Mouse (Mus musculus) kidney, postnatal 0 days (tissue): ENCODE results near the gene Pqlc2. TPM values are rescaled to one million over a fixed set of nuclear protein-coding genes. Genes with fewer than 3 reads are reported as not detected.

Experiments used
- ATAC-seq: fragments of 200-750 bp; cut with Nextera tagmentation; replicated peaks from 2 replicates; pipeline ENCODE4 v1.8.0; 2017; ENCODE audit warnings: low read depth, moderate number of reproducible peaks, moderate TSS enrichment, moderate library complexity; ENCODE audit not compliant: low FRiP score
- DNase-seq: peaks from one replicate; pipeline ENCODE4 v3.0.0-alpha.2; 2016; ENCODE audit warnings: low spot score
- H3K27ac ChIP-seq: fragments of 300-500 bp; sonication (generic); 2 replicates; pipeline ENCODE4 v1.5.1; 2014; ENCODE audit warnings: mild to moderate bottlenecking
- H3K27me3 ChIP-seq: fragments of 300-500 bp; sonication (generic); 2 replicates; pipeline ENCODE4 v1.6.1; 2014; ENCODE audit warnings: low read length, mixed read lengths; ENCODE audit not compliant: insufficient read depth
- H3K36me3 ChIP-seq: fragments of 300-500 bp; sonication (generic); 2 replicates; pipeline ENCODE4 v1.6.1; 2014; ENCODE audit warnings: low read length, mixed read lengths; ENCODE audit not compliant: insufficient read depth
- H3K4me1 ChIP-seq: fragments of 300-500 bp; sonication (generic); replicated peaks from 2 replicates; pipeline ENCODE4 v1.6.1; 2014; ENCODE audit warnings: antibody characterized with exemption, low read length, mixed read lengths; ENCODE audit not compliant: insufficient read depth
- H3K4me2 ChIP-seq: fragments of 300-500 bp; sonication (generic); 2 replicates; pipeline ENCODE4 v1.6.1; 2014; ENCODE audit warnings: mild to moderate bottlenecking, low read length, moderate library complexity, mixed read lengths
- H3K4me3 ChIP-seq: fragments of 300-500 bp; sonication (generic); replicated peaks from 2 replicates; pipeline ENCODE4 v1.5.1; 2014; ENCODE audit warnings: low read depth, low read length
- H3K9ac ChIP-seq: fragments of 300-500 bp; sonication (generic); 2 replicates; pipeline ENCODE4 v1.6.1; 2014; ENCODE audit warnings: low read depth, low read length
- H3K9me3 ChIP-seq: fragments of 300-500 bp; sonication (generic); replicated peaks from 2 replicates; pipeline ENCODE4 v1.6.1; 2016; ENCODE audit warnings: low read length, inconsistent platforms, mixed read lengths
- CTCF ChIP-seq: IDR thresholded peaks from 2 replicates; pipeline ENCODE4 v1.5.1; 2016; ENCODE audit warnings: antibody characterized with exemption, low read depth, mild to moderate bottlenecking, moderate library complexity
- WGBS: fragments of 180-500 bp; shearing (Covaris S2); extraction: QIAGEN DNeasy Blood & Tissue Kit; methylation state at CpG from one replicate; pipeline ENCODE4 v1.1.7; 2014; 5-methylcytosine and 5-hydroxymethylcytosine counted together
- polyA plus RNA-seq: library from polyadenylated mRNA; unstranded; fragments of >200 nt; fragmentation: Nextera tagmentation; extraction: Ambion mirVana; gene quantifications from 2 replicates; pipeline ENCODE4 v1.2.1, GENCODE M21; 2015

Pqlc2 gene
- polyA plus RNA-seq, 1 experiment from 2014 or later = 21.3 TPM

GRCm38 (mm10) chr4:139292038-139292437 lies 18.5 kb downstream of the Pqlc2 start:
- H3K27ac ChIP-seq = no peak overlapping the region

GRCm38 (mm10) chr4:139291099-139291498 lies 19.4 kb downstream of the Pqlc2 start:
- 76% methylated on average over 16 of the region's 16 CpGs for WGBS
- Histone ChIP-seq H3K27ac (no peak overlapping the region), H3K4me2 (no peak overlapping the region), H3K9ac (no peak overlapping the region), H3K4me3 (no peak overlapping the region), H3K4me1 (no peaks in the 10 kb centered on the region), H3K27me3 (no peaks in the 10 kb centered on the region), H3K36me3 (peaks cover 41% of the 10 kb centered on the region), H3K9me3 (no peaks in the 10 kb centered on the region)
- ATAC-seq (no peak), DNase-seq (no peak)
- no peak for TF ChIP-seq CTCF

More at GRCm38 (mm10) chr4:139292038-139292437, 18.5 kb downstream of the Pqlc2 start:
- no peak overlapping the region for H3K4me2 ChIP-seq
- H3K36me3 ChIP-seq = peaks cover 38% of the 10 kb centered on the region; the same call in 1 of the 2 replicates
- no peaks in the 10 kb centered on the region for H3K9me3 ChIP-seq
- H3K27me3 ChIP-seq = no peaks in the 10 kb centered on the region
- no peaks in the 10 kb centered on the region for H3K4me1 ChIP-seq
- no peak overlapping the region for H3K9ac ChIP-seq
- ATAC-seq (no peak), DNase-seq (no peak)
- TF ChIP-seq CTCF = no peak
- no peak overlapping the region for H3K4me3 ChIP-seq
- WGBS = 97% methylated on average over 5 of the region's 5 CpGs

GRCm38 (mm10) chr4:139289017-139289416 lies 21.5 kb downstream of the Pqlc2 start:
- peak; percentile 75 for TF ChIP-seq CTCF
- Histone ChIP-seq H3K36me3 (peaks cover 51% of the 10 kb centered on the region), H3K9ac (no peak overlapping the region), H3K27ac (no peak overlapping the region), H3K4me2 (no peak overlapping the region), H3K4me1 (no peaks in the 10 kb centered on the region; the same call in 1 of the 2 replicates), H3K27me3 (no peaks in the 10 kb centered on the region), H3K4me3 (no peak overlapping the region), H3K9me3 (no peaks in the 10 kb centered on the region)
- DNase-seq (peak; percentile 72), ATAC-seq (peak; percentile 23; the same call in 1 of the 2 replicates)
- WGBS = 68% methylated on average over 10 of the region's 10 CpGs

GRCm38 (mm10) chr4:139287122-139287863 lies 23.2 kb downstream of the Pqlc2 start:
- Histone ChIP-seq H3K9ac (no peak overlapping the region), H3K4me3 (no peak overlapping the region), H3K27me3 (no peaks in the 10 kb centered on the region), H3K4me1 (peaks cover 14% of the 10 kb centered on the region), H3K36me3 (peaks cover 55% of the 10 kb centered on the region), H3K9me3 (no peaks in the 10 kb centered on the region), H3K4me2 (no peak overlapping the region), H3K27ac (no peak overlapping the region)
- DNase-seq = peak; percentile 81
- WGBS = 63% methylated on average over 18 of the region's 18 CpGs
- 0 out of 2 replicates have a peak, but pooled peaks have one; percentile 12 for ATAC-seq
- TF ChIP-seq CTCF = peak; percentile 95

GRCm38 (mm10) chr4:139286234-139286633 lies 24.3 kb downstream of the Pqlc2 start:
- H3K27me3 ChIP-seq = no peaks in the 10 kb centered on the region
- no peaks in the 10 kb centered on the region for H3K9me3 ChIP-seq
- no peak overlapping the region for H3K4me3 ChIP-seq
- no peak for DNase-seq
- H3K4me1 ChIP-seq = peaks cover 14% of the 10 kb centered on the region
- H3K4me2 ChIP-seq = no peak overlapping the region
- no peak overlapping the region for H3K27ac ChIP-seq
- no peak overlapping the region for H3K9ac ChIP-seq
- H3K36me3 ChIP-seq = peaks cover 53% of the 10 kb centered on the region
- WGBS = 74% methylated on average over 5 of the region's 5 CpGs
- no peak for TF ChIP-seq CTCF
- ATAC-seq = no peak

- no peaks in the 10 kb centered on the region for H3K27me3 ChIP-seq
- 48% methylated on average over 15 of the region's 15 CpGs for WGBS
- no peak for TF ChIP-seq CTCF
- no peak overlapping the region for H3K27ac ChIP-seq
- ATAC-seq (no peak), DNase-seq (peak; percentile 19)
- H3K4me2 ChIP-seq = no peak overlapping the region
- H3K9me3 ChIP-seq = no peaks in the 10 kb centered on the region
- no peak overlapping the region for H3K9ac ChIP-seq
- H3K4me3 ChIP-seq = no peak overlapping the region
- H3K36me3 ChIP-seq = peaks cover 52% of the 10 kb centered on the region
- H3K4me1 ChIP-seq = peaks cover 14% of the 10 kb centered on the region
These were observed 25.6 kb downstream of the Pqlc2 start for GRCm38 (mm10) chr4:139284877-139285276.
